Mouse (Mus musculus) liver (tissue): Measurements from ENCODE around the gene Pdlim5.
"Not testable (repeated sequence)": the region's sequence is repeated elsewhere in the genome, so short reads cannot be mapped to it uniquely, and the experiment has no call there.

Source experiments
- DNase-seq: peaks from one replicate; pipeline ENCODE4 v3.0.0-alpha.2; 2020; ENCODE audit warnings: mixed read lengths

Gene Pdlim5

GRCm38 (mm10) chr3:142256371-142256770 is 139.1 kb downstream of the Pdlim5 start:
- DNase-seq = no peak

DNA sequence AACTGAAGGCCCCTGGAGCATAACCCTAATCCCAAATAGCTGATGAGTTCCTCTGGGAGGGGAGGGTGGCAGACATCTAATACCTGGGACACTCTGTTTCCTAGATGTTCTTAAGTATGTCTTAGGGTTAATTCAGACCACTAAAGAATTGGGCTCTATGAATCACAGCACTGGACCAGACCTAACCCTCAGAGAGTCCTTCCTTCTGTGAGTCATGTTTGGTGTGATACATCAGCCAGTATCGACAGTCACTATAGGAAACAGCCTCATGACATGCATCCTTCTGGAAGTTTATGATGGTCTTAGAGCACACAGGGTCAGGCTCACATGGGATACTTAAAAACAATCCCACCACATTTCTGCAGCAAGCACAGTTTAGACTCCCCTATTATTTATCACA is 143.4 kb downstream of the Pdlim5 start:
- no peak for DNase-seq

- no peak for DNase-seq
These were observed 146.0 kb downstream of the Pdlim5 start for GRCm38 (mm10) chr3:142249458-142249857.

DNA sequence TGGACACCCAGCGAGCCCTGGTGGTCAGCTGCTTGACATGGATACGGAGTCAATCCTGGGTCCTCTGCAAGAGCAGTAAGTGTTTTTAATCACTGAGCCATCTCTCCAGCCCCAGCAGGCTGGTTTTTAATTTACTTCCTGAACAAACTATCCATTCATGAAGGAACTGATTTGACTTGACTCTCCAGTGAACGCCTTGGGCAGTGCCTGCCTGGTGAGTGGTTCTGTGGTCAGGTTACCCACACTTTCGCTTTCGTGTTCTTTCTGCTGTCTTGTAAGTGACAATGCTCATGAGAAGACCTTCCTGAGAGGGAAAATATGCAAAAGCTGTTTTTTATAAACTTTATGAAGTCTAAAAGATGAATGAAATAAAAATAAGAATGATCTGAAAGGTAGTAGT is 152.2 kb downstream of the Pdlim5 start:
- DNase-seq = no peak

- no peak for DNase-seq
These were observed 156.2 kb downstream of the Pdlim5 start for GRCm38 (mm10) chr3:142239298-142239697.

DNA sequence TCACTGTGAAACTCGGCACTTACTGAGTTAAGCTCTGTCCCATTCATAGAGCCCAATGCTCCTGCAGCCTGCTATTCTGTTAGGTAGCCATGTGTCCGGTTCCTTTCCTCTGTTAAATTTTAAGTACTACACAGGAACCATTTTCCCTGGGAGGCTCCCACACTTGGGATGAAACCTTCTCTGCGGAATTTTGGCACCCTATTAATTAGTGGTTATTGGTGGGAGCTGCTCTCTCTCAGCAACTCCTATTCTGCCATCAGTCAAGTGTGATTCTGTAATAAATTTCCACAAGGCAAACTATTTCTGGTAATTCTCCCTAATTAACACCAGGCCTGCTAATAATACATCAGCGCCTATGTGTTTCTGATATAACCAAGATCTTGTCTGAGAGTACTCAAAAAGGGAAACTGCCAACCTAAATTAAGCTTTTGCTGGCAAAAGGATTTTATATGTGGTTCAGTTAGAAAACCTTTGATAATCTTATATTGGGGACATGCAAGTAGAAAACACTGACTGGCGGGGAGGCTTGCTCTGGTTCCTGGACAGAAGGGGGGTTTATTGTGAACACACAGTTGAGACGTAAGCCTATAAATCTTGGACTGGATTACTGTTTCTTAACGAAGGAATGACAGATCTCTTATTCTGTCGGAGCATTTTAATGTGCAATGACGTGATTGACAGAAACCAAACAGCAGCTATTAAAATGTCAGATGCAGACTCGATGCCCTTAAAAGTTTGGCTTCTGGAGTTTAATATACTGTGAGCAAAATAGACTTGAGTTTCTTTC is 157.0 kb downstream of the Pdlim5 start:
- no peak for DNase-seq

DNA sequence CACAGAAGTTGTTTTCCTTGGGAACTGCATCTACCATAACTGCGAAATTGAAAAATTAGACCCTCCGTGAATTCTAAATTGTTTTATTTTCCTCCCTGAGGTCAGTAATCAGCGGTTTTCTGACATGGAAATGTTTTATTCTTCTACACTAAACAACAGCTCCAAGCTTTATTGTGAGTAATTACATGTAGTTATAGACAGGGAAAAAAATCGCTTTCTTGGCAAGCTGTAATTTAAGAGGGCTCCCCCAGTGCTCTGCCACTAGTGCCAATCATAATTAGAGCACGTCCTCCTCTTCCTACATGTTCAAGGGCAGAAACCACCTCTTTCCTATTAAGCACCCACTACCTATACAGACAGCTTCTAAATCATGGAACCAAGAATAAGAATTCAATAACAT is 157.9 kb downstream of the Pdlim5 start:
- no peak for DNase-seq

GRCm38 (mm10) chr3:142233606-142234465 is 161.7 kb downstream of the Pdlim5 start:
- no peak for DNase-seq

DNA sequence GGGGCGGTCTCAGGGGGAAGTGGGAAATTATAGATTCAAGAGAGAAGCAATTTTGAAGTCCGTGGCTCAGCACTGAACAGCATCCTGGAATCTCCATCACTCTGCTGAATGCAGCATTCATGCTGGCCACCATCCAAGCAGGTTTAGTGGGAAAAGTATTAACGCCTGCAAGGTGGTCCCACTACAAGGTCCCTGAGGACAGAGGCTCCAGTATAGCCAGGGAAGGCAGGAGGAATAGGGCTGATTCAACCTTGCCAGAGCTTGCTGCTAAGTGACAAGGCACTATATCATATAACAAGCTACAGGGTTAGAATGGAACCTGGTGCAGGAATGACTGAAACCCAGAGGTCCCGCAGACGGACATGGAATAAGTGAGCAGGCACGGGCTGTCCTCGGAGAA is 166.8 kb downstream of the Pdlim5 start:
- DNase-seq = no peak

DNA sequence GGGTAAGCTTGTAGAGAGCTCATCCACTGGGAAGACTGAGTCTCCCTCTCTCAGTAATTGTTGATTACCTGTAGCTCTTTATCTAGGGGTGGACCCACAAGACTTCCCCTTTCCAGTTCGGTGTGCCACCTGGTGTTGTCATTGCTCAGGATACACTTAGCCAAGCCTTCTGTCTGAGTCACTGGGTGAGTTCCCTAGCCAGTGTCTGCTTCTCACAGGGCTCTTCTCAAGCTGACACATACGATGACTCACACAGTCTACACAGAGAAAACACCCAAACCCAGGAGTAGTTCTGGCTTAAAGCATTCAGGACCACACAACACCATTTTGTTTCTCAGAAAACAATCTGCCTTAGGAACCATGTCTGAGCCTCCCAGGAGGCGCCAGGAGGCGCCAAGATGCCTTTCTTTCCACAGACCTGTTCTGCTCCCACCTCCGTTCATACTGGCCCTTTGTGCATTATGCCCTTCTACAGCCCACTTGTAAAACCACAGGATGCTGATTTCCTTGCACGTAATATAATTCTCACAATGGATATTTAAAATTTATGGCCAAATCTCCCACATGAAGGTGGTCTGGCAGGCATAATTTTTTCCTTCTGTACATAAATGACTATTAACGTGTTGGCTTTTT is 172.9 kb downstream of the Pdlim5 start:
- DNase-seq = no peak

DNA sequence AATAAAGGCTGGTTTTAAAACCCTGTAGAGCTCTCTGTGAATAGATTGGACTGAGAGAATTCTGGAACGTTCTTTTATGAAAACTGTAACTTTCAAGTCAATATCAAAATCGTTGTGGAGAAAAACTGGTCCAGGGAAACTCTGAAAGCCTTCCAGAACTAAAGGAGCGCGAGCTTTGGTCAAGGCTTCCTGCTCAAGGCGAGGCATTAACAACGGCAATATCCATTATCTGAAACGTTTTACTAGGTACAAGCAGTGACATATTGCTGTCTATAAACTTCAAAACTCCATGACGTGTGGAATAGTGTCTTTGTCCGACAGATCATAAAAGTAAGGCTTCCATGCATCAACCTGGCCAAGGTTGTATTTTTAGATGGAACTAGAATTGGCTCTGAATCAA is 175.6 kb downstream of the Pdlim5 start:
- DNase-seq = no peak

DNA sequence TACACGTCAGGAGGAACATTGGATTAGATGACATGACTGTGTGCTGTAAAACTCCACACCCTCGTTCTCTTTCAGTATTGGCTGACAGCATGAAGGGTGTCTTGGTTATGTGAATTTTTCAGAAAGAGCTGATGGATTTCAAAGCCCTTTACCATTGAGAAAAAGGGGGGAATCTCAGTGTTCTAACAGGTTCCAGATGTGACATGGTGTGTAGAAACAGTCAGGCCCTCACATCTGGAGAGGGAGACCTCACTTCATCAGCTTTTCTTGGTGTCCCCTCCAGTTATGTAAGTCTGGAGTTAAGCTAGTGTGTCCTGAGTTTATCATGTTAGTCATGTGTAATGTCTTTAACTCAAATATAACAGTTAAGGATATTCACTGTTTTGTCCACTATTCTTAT is 182.7 kb downstream of the Pdlim5 start:
- no peak for DNase-seq

DNA sequence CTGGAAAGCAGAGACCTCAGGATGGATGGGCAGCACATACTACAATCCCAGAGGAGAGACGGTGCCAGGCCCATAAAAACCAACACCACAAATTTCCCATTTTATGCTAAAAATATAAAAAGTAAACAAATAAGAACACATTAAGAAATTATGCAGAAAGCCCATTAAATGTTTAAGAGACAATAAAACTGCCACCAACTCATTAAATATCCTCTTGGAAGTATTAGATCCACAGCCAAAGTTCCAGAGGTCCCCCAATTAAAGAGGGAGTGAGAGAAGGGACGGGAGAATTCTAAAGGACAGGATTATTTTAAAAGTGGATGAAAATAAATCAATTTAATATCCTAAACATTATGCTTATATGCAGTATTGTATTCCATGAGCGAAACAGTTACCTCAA is 183.3 kb downstream of the Pdlim5 start:
- no peak for DNase-seq

DNA sequence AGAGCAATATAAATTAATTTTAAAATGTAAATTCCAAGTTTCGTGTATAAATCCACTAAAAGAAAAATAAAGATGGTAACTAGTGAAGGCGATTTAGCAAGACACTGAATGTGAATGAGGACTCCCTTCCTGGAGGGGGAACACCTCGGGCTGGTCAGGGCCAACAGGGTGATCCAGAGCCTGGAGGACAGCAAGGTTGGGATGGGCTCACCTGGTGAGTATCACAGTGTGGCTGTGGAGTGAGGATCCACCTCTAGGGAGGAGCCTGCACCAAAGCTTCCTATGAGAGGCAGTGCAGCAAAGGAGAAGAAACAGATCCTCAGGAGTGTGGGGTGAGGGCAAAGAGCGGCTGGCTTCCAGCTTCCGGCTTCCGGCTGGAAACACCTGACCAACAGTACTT is 185.5 kb downstream of the Pdlim5 start:
- no peak for DNase-seq

GRCm38 (mm10) chr3:142209057-142209456 is 186.4 kb downstream of the Pdlim5 start:
- no peak for DNase-seq

DNA sequence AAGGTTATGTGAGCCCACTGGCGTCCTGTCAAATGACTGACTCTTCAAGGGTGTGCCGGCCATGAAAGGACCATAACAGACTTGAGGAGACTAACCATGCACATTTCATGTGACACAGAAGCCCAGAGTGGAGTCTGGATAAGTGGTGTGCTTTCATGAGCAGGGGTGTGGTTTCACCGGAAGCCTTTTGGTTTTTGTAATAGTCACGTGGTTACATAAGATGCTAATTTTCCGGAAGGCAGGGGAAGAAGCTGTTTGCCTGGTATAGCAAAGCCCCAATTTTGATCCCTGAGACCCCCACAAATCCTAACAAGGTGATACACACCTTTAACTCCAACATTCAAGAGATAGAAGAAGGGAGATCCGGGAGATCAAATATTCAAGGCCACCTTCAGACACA is 188.0 kb downstream of the Pdlim5 start:
- no peak for DNase-seq

DNA sequence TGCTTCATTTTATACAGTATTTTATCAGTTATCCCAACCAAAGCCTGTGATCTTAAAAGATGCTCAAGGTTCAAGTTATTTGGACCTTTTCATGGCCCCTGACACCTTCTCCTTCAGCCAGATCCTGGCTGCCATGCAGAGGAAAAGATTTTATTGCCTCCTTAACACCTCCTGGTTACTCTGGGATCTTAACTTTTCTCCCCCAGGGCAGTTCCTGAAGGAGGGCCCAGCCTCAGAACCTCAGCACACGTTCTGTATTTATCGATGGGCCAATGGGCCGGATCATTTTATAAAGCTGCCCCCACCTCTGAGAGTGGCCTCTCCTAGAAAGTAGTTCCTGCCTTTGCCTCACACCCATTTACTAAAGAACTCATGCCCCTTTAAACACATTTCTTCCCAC is 189.2 kb downstream of the Pdlim5 start:
- no peak for DNase-seq

DNA sequence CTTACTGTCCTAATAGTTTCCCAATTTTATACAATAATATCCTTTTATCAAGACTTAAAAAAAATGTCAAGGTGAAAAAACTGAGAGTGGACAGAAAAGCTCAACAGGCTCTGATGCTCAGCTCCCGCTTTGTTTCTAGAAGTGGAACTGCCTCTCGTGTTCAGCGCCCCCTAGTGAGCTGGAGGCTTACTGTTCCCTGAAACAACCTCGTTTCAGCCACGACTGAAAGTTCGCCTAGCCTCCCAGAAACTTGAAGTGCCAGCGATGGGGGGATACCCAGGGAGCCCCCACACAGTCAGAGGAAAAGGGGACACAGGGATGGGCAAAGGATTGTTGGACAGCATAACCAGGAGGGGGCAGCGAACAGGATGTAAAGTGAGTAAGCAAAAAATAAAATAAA is 199.4 kb downstream of the Pdlim5 start:
- no peak for DNase-seq

GRCm38 (mm10) chr3:142191627-142192026 is 203.9 kb downstream of the Pdlim5 start:
- not testable (repeated sequence) for DNase-seq
